Comparison of ENCODE assay signal across 27 mouse cellular contexts in genomic region chr7:117610439-117610838, GRCm38 (mm10).
A peak's percentile ranks its signal among the peaks of the same experiment; 100 is the strongest.
DNase-seq lines count a peak whose midpoint lies in the region; ATAC-seq lines count a peak whose summit lies in the region.
"Had no signal": no experiment of that assay in that cellular context is flagged by ENCODE, and none has a peak within 500 bp of the region (broad histone marks: within the 10 kb centered on the region; RNA-seq: fewer than 3 reads in every experiment).

No protein-coding gene starts in this region.

- no peak overlapping the region for H3K9ac ChIP-seq in hindbrain, embryonic 14.5 days
- no peak overlapping the region for H3K9ac ChIP-seq in midbrain, embryonic 12.5 days (replicated peaks)
- no peak overlapping the region for H3K9ac ChIP-seq in midbrain, embryonic 15.5 days
- H3K9ac ChIP-seq in forebrain, embryonic 14.5 days (ENCODE audit: low read length), result no peak overlapping the region
- H3K9ac ChIP-seq in neural tube, embryonic 11.5 days (ENCODE audit: low read length), result no peak overlapping the region
- H3K9ac ChIP-seq: embryonic facial prominence, embryonic 13.5 days; heart, embryonic 15.5 days; limb, embryonic 12.5 days; liver, postnatal 0 days; neural tube, embryonic 13.5 days; stomach, embryonic 15.5 days had no signal

- peak; percentile 16 for DNase-seq in hindbrain, embryonic 10.5 days (ENCODE audit: low spot score)
- no peak for DNase-seq in hindbrain, embryonic 14.5 days (ENCODE audit: low spot score)
- no peak for DNase-seq in forebrain, embryonic 14.5 days (ENCODE audit: low spot score)
- DNase-seq in neural tube, embryonic 11.5 days (ENCODE audit: low spot score), result peak; percentile 37
- DNase-seq: adrenal gland, adult 2 months; cerebellum, adult 11 months; cerebellum, adult 9-11 months; gastrocnemius, adult 2 months; heart, postnatal 4 days; kidney, adult 2 months; kidney, postnatal 14 days; layer of hippocampus, postnatal 36 days; liver, postnatal 0 days; thymus, adult 18-20 months; thymus, postnatal 36 days had no signal

- no peaks in the 10 kb centered on the region for H3K36me3 ChIP-seq in hindbrain, embryonic 10.5 days
- no peaks in the 10 kb centered on the region for H3K36me3 ChIP-seq in hindbrain, embryonic 14.5 days (replicated peaks; ENCODE audit: control insufficient read depth, insufficient read depth)
- no peaks in the 10 kb centered on the region for H3K36me3 ChIP-seq in midbrain, embryonic 12.5 days
- H3K36me3 ChIP-seq in midbrain, embryonic 15.5 days (replicated peaks), result no peaks in the 10 kb centered on the region
- no peaks in the 10 kb centered on the region for H3K36me3 ChIP-seq in forebrain, embryonic 14.5 days (ENCODE audit: control insufficient read depth, insufficient read depth, low read length)
- H3K36me3 ChIP-seq in neural tube, embryonic 11.5 days (ENCODE audit: control insufficient read depth, insufficient read depth, low read length), result no peaks in the 10 kb centered on the region
- H3K36me3 ChIP-seq: embryonic facial prominence, embryonic 13.5 days; heart, embryonic 15.5 days; limb, embryonic 12.5 days; neural tube, embryonic 13.5 days; stomach, embryonic 15.5 days had no signal

- no peak for ATAC-seq in hindbrain, embryonic 14.5 days (ENCODE audit: low FRiP score)
- ATAC-seq in midbrain, embryonic 12.5 days (ENCODE audit: low FRiP score, low read depth), result peak; percentile 52; the same call in 1 of the 2 replicates
- no peak for ATAC-seq in midbrain, embryonic 15.5 days (replicated peaks)
- ATAC-seq in forebrain, embryonic 14.5 days, result no peak
- no peak for ATAC-seq in neural tube, embryonic 11.5 days (ENCODE audit: insufficient read depth, low FRiP score, low TSS enrichment)
- ATAC-seq in monocyte, adult 5-6 weeks (replicated peaks; ENCODE audit: insufficient number of reproducible peaks, low FRiP score, low TSS enrichment, poor library complexity, severe bottlenecking), result no peak
- ATAC-seq: liver, postnatal 0 days; lung, postnatal 0 days had no signal

- H3K27ac ChIP-seq in hindbrain, embryonic 10.5 days, result peak overlapping the region; percentile 56; the same call in 1 of the 2 replicates
- no peak overlapping the region for H3K27ac ChIP-seq in hindbrain, embryonic 14.5 days
- H3K27ac ChIP-seq in midbrain, embryonic 12.5 days (replicated peaks), result 0 out of 2 replicates have a peak overlapping the region, but pooled peaks have one; percentile 3
- no peak overlapping the region for H3K27ac ChIP-seq in midbrain, embryonic 15.5 days
- H3K27ac ChIP-seq in forebrain, embryonic 14.5 days (ENCODE audit: low read depth, low read length), result 0 out of 2 replicates have a peak overlapping the region, but pooled peaks have one; percentile 2
- H3K27ac ChIP-seq in neural tube, embryonic 11.5 days (ENCODE audit: low read depth, low read length), result no peak overlapping the region
- H3K27ac ChIP-seq: embryonic facial prominence, embryonic 13.5 days; gastrocnemius, adult 2 months; heart, embryonic 15.5 days; limb, embryonic 12.5 days; macrophage; neural tube, embryonic 13.5 days; stomach, embryonic 15.5 days had no signal

- peaks cover 23% of the 10 kb centered on the region for H3K4me1 ChIP-seq in hindbrain, embryonic 10.5 days (replicated peaks)
- H3K4me1 ChIP-seq in hindbrain, embryonic 14.5 days (replicated peaks; ENCODE audit: control insufficient read depth, insufficient read depth, low read length), result no peaks in the 10 kb centered on the region; the same call in none of the 2 replicates
- H3K4me1 ChIP-seq in midbrain, embryonic 12.5 days, result peaks cover 24% of the 10 kb centered on the region
- H3K4me1 ChIP-seq in midbrain, embryonic 15.5 days, result peaks cover 11% of the 10 kb centered on the region; the same call in 1 of the 2 replicates
- peaks cover 11% of the 10 kb centered on the region for H3K4me1 ChIP-seq in forebrain, embryonic 14.5 days (ENCODE audit: control insufficient read depth, insufficient read depth, low read length)
- H3K4me1 ChIP-seq in neural tube, embryonic 11.5 days (ENCODE audit: control insufficient read depth, insufficient read depth, low read length), result 0 out of 2 replicates have a peak, but pooled peaks cover 5% of the 10 kb centered on the region
- H3K4me1 ChIP-seq: embryonic facial prominence, embryonic 13.5 days; heart, embryonic 15.5 days; limb, embryonic 12.5 days; stomach, embryonic 15.5 days had no signal

- 56% methylated on average over 6 of the region's 6 CpGs for WGBS in hindbrain, embryonic 10.5 days
- WGBS in hindbrain, embryonic 14.5 days, result 24% methylated on average over 6 of the region's 6 CpGs
- WGBS in midbrain, embryonic 12.5 days, result 32% methylated on average over 6 of the region's 6 CpGs
- 22% methylated on average over 6 of the region's 6 CpGs for WGBS in midbrain, embryonic 15.5 days
- 23% methylated on average over 6 of the region's 6 CpGs for WGBS in forebrain, embryonic 14.5 days
- 34% methylated on average over 6 of the region's 6 CpGs for WGBS in neural tube, embryonic 11.5 days

- no peaks in the 10 kb centered on the region for H3K9me3 ChIP-seq in hindbrain, embryonic 10.5 days
- no peaks in the 10 kb centered on the region for H3K9me3 ChIP-seq in hindbrain, embryonic 14.5 days (ENCODE audit: control insufficient read depth, low read length)
- no peaks in the 10 kb centered on the region for H3K9me3 ChIP-seq in midbrain, embryonic 12.5 days
- no peaks in the 10 kb centered on the region for H3K9me3 ChIP-seq in midbrain, embryonic 15.5 days
- no peaks in the 10 kb centered on the region for H3K9me3 ChIP-seq in forebrain, embryonic 14.5 days (replicated peaks; ENCODE audit: control insufficient read depth, low read length)
- H3K9me3 ChIP-seq in neural tube, embryonic 11.5 days (ENCODE audit: control insufficient read depth, low read length), result no peaks in the 10 kb centered on the region
- H3K9me3 ChIP-seq: embryonic facial prominence, embryonic 13.5 days; heart, embryonic 15.5 days; limb, embryonic 12.5 days; neural tube, embryonic 13.5 days; stomach, embryonic 15.5 days had no signal

- H3K4me3 ChIP-seq in hindbrain, embryonic 10.5 days, result no peak overlapping the region
- H3K4me3 ChIP-seq in hindbrain, embryonic 14.5 days (replicated peaks; ENCODE audit: low read length), result no peak overlapping the region
- H3K4me3 ChIP-seq in midbrain, embryonic 12.5 days, result no peak overlapping the region
- no peak overlapping the region for H3K4me3 ChIP-seq in midbrain, embryonic 15.5 days
- H3K4me3 ChIP-seq in forebrain, embryonic 14.5 days (ENCODE audit: low read depth, low read length), result no peak overlapping the region
- H3K4me3 ChIP-seq in neural tube, embryonic 11.5 days (ENCODE audit: low read depth, low read length), result no peak overlapping the region
- H3K4me3 ChIP-seq: embryonic facial prominence, embryonic 13.5 days; erythroblast, embryonic 14.5 days; gastrocnemius, adult 2 months; heart, embryonic 15.5 days; limb, embryonic 12.5 days; neural tube, embryonic 13.5 days; stomach, embryonic 15.5 days had no signal

- no peak overlapping the region for H3K4me2 ChIP-seq in hindbrain, embryonic 14.5 days (replicated peaks)
- no peak overlapping the region for H3K4me2 ChIP-seq in midbrain, embryonic 12.5 days (replicated peaks)
- H3K4me2 ChIP-seq in midbrain, embryonic 15.5 days, result no peak overlapping the region
- H3K4me2 ChIP-seq in forebrain, embryonic 14.5 days (ENCODE audit: low read length), result no peak overlapping the region
- no peak overlapping the region for H3K4me2 ChIP-seq in neural tube, embryonic 11.5 days (ENCODE audit: low read depth)
- H3K4me2 ChIP-seq: embryonic facial prominence, embryonic 13.5 days; heart, embryonic 15.5 days; limb, embryonic 12.5 days; liver, embryonic 11.5 days; neural tube, embryonic 13.5 days; stomach, embryonic 15.5 days had no signal

- no peaks in the 10 kb centered on the region; the same call in 1 of the 2 replicates for H3K27me3 ChIP-seq in hindbrain, embryonic 10.5 days (ENCODE audit: insufficient read depth, poor library complexity, severe bottlenecking)
- H3K27me3 ChIP-seq in hindbrain, embryonic 14.5 days (ENCODE audit: control insufficient read depth, insufficient read depth, low read length), result no peaks in the 10 kb centered on the region
- peaks cover 28% of the 10 kb centered on the region for H3K27me3 ChIP-seq in midbrain, embryonic 12.5 days
- no peaks in the 10 kb centered on the region for H3K27me3 ChIP-seq in midbrain, embryonic 15.5 days (replicated peaks)
- H3K27me3 ChIP-seq in forebrain, embryonic 14.5 days (replicated peaks; ENCODE audit: control insufficient read depth, insufficient read depth, low read length), result no peaks in the 10 kb centered on the region
- H3K27me3 ChIP-seq in neural tube, embryonic 11.5 days (ENCODE audit: control insufficient read depth, insufficient read depth, low read length), result no peaks in the 10 kb centered on the region
- H3K27me3 ChIP-seq: embryonic facial prominence, embryonic 13.5 days; heart, embryonic 15.5 days; limb, embryonic 12.5 days; neural tube, embryonic 13.5 days; stomach, embryonic 15.5 days had no signal

Comparison
In these comparisons a context has a peak if more than half of its experiments do, and no peak if none do; other contexts are left out.
1. DNase-seq: peak in hindbrain, embryonic 10.5 days (single experiment) and neural tube, embryonic 11.5 days (single experiment); none in hindbrain, embryonic 14.5 days (single experiment) and forebrain, embryonic 14.5 days (single experiment).
2. H3K27ac ChIP-seq: peak in hindbrain, embryonic 10.5 days (single experiment), midbrain, embryonic 12.5 days (single experiment) and forebrain, embryonic 14.5 days (single experiment); none in hindbrain, embryonic 14.5 days (single experiment), midbrain, embryonic 15.5 days (single experiment) and neural tube, embryonic 11.5 days (single experiment).